Mouse (Mus musculus): Measurements from ENCODE around the gene Fndc3b.

Gene Fndc3b

DNA sequence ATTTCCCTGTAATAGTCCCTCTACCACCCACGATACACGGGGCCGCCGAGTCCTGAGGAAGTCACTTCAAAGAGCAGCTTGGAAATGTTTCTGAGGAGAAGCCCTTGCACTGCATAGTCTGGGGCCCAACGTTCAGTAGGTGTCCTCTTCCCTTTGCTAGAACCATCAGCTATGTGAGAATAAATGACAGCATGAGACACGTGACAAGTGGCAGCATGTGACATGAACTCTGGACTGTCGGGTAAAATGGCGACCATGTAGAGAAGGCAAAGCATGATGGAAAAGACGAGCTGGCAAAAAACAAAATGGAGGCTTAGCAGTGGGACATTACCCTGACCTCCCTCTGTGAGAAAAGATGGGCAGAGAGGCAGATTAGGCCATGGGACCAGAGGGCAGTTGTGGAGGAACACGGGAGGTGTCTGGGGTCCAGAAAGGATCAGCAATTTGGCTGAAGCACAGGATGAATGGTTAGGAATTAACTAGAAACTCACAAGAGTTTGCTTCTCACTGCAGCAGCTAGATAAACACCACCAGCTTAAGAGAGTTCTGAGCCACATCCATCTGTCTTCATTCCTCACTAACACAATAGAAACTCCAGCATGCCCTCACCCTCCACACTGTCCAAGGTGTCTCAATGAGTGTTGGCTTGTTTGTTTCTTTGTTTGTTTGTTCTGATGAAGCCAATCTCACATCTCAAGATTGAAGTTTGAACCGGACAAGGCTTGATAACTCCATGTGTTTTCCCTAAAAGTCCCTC, 118.2 kb downstream of the Fndc3b start:
- no peak for DNase-seq (ENCODE audit: low spot score)

- no peak for DNase-seq (ENCODE audit: low spot score)
Measured at GRCm38 (mm10) chr3:27590823-27591222, 120.3 kb downstream of the Fndc3b start.

GRCm38 (mm10) chr3:27589305-27589704, 121.8 kb downstream of the Fndc3b start:
- no peak for DNase-seq (ENCODE audit: low spot score)

- no peak for DNase-seq (ENCODE audit: low spot score)
Measured at GRCm38 (mm10) chr3:27588604-27589003, 122.5 kb downstream of the Fndc3b start.

- DNase-seq (ENCODE audit: low spot score) = no peak
Measured at GRCm38 (mm10) chr3:27584607-27585605, 126.2 kb downstream of the Fndc3b start.

DNA sequence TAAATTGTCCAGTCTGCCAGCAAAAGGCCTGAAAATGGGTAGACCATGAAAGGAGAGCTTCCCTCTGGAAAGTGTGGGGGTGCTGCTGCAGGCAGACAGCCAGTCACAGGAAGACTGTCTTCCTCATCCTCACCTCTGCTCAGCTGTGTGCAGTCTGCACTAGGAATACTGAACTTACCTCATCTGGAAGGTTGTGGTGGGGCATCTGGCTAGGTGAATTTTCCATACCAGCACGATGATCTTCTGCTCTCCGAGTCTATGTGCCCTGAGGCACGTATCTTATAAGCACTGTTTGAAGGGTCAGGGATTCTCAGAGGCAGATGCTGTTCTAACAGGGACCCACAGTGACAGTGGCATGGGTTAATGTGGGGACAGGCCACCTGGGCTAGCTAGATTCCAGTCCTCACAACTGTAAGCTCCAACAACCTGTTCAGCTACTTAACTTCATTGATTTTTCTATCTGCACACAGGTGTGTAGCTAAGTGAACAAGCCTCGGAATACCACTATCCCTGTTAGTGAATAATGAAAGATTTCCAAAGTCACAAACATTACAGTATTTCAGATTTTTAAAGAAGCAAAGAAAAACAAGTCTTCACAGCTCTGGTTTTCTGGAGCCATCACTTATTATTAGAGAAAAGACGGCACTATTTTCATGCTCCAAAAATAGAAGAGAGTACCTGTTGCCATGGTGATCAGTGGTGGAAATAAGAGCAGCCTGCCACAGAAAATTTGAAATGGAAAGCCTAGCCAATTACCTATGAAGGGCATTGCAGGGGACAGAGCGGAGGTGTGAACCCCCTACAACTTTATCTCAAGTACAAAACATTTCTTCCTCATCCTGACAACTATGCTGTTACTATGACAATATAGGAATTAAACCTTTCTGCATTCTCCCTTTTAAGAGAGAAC, 128.9 kb downstream of the Fndc3b start:
- DNase-seq (ENCODE audit: low spot score) = no peak

DNA sequence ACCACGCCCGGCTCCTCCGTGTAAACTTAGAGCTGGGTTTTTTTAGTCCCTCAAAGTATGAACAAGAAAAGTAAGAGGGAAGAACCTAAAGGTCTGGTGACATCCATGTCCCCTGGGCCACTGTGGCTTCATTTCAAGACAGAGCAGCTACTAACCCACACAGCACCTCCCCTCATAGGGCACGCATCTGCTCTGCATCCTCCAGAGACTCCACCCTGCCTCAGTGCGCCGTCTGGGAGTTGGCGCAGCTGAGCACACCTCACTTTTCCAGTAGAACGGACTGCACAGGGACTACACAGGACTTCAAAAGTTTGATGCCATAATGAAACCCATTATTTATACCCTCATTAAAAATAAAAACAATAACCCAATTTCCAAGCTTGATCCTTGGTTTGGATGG, 130.2 kb downstream of the Fndc3b start:
- no peak for DNase-seq (ENCODE audit: low spot score)

DNA sequence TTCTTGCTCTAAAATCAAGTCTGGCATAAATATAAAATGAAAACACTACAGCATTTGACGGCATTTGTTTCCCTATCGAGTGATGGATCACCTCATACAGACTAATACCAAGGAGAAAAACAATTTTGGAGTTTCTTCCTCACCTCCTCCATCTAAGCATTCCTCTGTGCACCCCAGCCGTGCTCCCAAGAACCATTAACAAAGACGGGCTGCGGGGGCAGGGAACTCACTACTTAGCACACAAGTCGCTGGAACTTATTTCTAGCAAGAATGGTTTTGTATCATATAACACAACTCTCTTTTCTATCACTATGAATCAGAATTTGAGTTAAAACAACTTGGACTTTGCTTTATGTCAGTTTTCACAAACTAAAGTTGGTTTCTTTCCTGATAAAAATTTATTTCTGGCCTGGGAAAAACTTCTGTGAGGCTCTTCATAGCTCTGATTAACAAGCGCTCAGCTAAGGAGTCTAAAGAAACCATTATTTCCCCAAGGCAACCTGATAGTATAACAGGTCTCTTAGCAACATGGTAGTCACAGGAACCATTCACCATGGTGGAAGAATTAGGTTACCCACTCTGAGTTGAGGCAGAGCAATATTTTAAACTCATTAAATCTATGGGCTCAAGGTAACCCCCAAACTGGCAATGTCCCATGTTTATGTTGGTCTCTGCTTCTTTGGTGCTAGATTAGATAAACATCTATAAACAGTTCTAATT, 131.1 kb downstream of the Fndc3b start:
- no peak for DNase-seq (ENCODE audit: low spot score)

- no peak for DNase-seq (ENCODE audit: low spot score)
Measured at GRCm38 (mm10) chr3:27579229-27579628, 131.9 kb downstream of the Fndc3b start.

- no peak for DNase-seq (ENCODE audit: low spot score)
Measured at GRCm38 (mm10) chr3:27577349-27578025, 133.6 kb downstream of the Fndc3b start.

DNA sequence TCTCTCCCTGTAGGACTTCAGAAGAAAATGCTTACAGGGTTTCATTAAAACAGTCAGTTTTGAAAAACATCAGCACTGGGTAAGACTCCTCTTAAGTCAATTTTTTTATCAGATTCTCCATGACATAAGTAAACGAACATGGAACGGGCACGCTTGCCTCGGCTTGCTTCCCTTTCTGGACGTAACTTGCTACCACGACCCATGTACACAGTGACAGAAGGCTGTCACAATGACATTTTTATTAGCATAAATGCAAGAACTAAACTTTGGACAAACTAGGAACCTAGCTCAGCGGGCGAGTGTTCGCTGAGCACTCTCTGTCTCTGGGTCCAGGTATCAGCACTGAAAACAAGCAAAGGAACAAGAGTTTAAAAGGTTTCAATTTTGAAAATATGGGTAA, 136.9 kb downstream of the Fndc3b start:
- peak; percentile 63 for DNase-seq (ENCODE audit: low spot score)

GRCm38 (mm10) chr3:27573458-27573857, 137.6 kb downstream of the Fndc3b start:
- DNase-seq (ENCODE audit: low spot score) = peak; percentile 26

GRCm38 (mm10) chr3:27572305-27572704, 138.8 kb downstream of the Fndc3b start:
- peak; percentile 49 for DNase-seq (ENCODE audit: low spot score)

GRCm38 (mm10) chr3:27565314-27565713, 145.8 kb downstream of the Fndc3b start:
- DNase-seq (ENCODE audit: low spot score) = no peak

- DNase-seq (ENCODE audit: low spot score) = no peak
Measured at GRCm38 (mm10) chr3:27563047-27563624, 148.0 kb downstream of the Fndc3b start.

DNA sequence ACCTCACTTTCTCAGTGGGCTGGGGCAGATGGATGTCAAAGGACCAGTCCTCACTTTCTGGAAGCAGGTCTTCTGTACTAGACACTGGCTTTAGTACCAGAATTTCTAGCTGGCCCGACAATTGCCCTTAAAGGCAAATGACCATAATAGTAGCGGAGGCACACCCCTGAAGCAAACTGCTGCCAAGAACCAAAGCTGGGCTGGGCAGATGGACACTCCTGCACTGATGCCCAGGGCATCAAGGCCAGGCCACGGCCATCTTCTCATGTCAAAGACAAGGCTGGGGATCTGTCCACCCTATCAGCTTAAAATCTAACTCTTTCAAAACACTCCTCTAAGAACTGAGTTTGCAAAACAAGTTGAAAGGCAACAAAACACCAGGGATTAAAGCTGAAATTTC, 148.6 kb downstream of the Fndc3b start:
- DNase-seq (ENCODE audit: low spot score) = no peak

- no peak for DNase-seq (ENCODE audit: low spot score)
Measured at GRCm38 (mm10) chr3:27561921-27562320, 149.2 kb downstream of the Fndc3b start.

DNA sequence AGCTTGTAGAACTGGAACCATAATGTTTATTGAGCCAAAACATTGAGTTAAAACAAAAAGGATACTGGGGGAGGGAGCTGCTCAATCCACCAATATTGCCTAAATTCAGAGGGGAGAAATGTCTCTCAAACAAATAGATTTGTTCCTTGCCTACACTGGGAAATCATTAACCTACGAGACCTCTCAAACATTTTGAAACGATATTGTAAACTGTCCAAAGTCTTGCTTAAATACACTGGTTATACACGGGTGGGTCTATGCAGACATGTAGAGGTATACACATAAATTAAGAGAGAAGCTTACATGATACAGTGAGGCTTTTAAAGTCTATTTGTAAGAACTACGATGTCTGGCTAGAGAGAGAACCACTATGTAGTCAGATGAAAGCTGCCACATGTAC, 151.8 kb downstream of the Fndc3b start:
- no peak for DNase-seq (ENCODE audit: low spot score)

- DNase-seq (ENCODE audit: low spot score) = no peak
Measured at GRCm38 (mm10) chr3:27557100-27558004, 153.8 kb downstream of the Fndc3b start.

Measured in urinary bladder, postnatal 14 days (tissue).